Mouse (Mus musculus) intestine, embryonic 16.5 days (tissue): ENCODE measurements around the gene Fzd2. TPM values are rescaled to one million over a fixed set of nuclear protein-coding genes. Genes with fewer than 3 reads are reported as not detected.

Experiments used
- ATAC-seq: fragments of 200-750 bp; cut with Nextera tagmentation; 2 replicates; pipeline ENCODE4 v1.8.0; 2017; ENCODE audit warnings: moderate TSS enrichment, moderate library complexity
- H3K27ac ChIP-seq: fragments of 300-500 bp; sonication (generic); 2 replicates; pipeline ENCODE4 v1.5.1; 2014; ENCODE audit warnings: mild to moderate bottlenecking, low read length
- H3K27me3 ChIP-seq: fragments of 300-500 bp; sonication (generic); replicated peaks from 2 replicates; pipeline ENCODE4 v1.6.1; 2014; ENCODE audit warnings: low read length, control low read depth, mixed read lengths; ENCODE audit not compliant: control insufficient read depth, insufficient read depth
- H3K36me3 ChIP-seq: fragments of 300-500 bp; sonication (generic); 2 replicates; pipeline ENCODE4 v1.6.1; 2014; ENCODE audit warnings: low read length, control low read depth; ENCODE audit not compliant: control insufficient read depth, insufficient read depth
- H3K4me1 ChIP-seq: fragments of 300-500 bp; sonication (generic); 2 replicates; pipeline ENCODE4 v1.6.1; 2014; ENCODE audit warnings: low read length, control low read depth, mixed read lengths; ENCODE audit not compliant: control insufficient read depth, insufficient read depth
- H3K4me2 ChIP-seq: fragments of 300-500 bp; sonication (generic); 2 replicates; pipeline ENCODE4 v1.6.1; 2014; ENCODE audit warnings: low read depth, low read length, control low read depth
- H3K4me3 ChIP-seq: fragments of 300-500 bp; sonication (generic); 2 replicates; pipeline ENCODE4 v1.5.1; 2014; ENCODE audit warnings: mild to moderate bottlenecking, low read length
- H3K9ac ChIP-seq: fragments of 300-500 bp; sonication (generic); 2 replicates; pipeline ENCODE4 v1.6.1; 2014; ENCODE audit warnings: low read depth, low read length
- H3K9me3 ChIP-seq: fragments of 300-500 bp; sonication (generic); 2 replicates; pipeline ENCODE4 v1.6.1; 2016; ENCODE audit warnings: low read length, control low read depth; ENCODE audit not compliant: control insufficient read depth
- WGBS: fragments of 180-500 bp; shearing (Covaris S2); extraction: QIAGEN DNeasy Blood & Tissue Kit; methylation state at CpG from one replicate; pipeline ENCODE4 v1.1.7; 2014; 5-methylcytosine and 5-hydroxymethylcytosine counted together
- polyA plus RNA-seq: library from polyadenylated mRNA; unstranded; fragments of >200 nt; fragmentation: Nextera tagmentation; extraction: Ambion mirVana; gene quantifications from 2 replicates; pipeline ENCODE4 v1.2.1, GENCODE M21; 2015

Fzd2 gene
- polyA plus RNA-seq, 1 experiment from 2014 or later = 9.4 TPM

DNA sequence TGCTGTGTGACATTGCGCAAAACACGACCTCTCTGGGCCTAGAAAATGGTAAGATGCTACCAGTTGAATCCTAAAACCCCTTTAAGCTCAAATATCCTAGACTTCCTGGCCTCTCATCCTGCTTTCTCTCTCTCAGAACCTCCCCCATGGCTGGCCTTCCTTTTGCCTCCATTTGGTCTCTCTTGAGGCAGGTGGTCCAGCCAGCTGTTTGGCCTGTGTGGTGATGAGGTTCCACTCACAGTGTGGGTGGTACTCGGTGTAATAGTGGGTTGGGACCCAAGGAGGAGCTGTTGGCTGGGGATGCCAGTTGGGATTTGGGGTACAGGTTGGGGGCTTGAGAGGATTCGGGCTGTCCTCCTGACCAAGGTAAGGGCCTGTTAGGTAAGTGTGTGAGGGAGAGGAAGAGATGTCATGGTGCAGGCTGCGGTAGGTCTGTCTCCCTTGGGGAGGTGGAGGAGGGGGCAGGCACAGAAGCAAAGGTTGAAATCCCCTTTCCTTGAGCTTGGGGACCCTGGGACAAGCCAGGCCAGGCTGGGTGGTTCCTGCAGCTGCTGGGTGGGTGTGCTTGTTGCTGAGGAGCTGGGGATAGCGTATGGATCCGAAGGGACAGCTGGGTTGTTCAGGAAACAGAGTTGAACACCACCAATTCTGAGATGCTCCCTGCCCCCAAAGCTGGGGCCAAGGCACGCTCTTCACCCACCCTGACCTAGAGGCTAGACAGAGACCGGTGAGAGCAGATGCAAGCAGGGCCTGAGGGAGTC lies 23.2 kb downstream of the Fzd2 start:
- 84% methylated on average over 9 of the region's 9 CpGs for WGBS
- H3K9ac ChIP-seq = no peak overlapping the region
- no peaks in the 10 kb centered on the region for H3K9me3 ChIP-seq
- no peak for ATAC-seq
- no peaks in the 10 kb centered on the region for H3K27me3 ChIP-seq
- H3K27ac ChIP-seq = no peak overlapping the region
- peaks cover 34% of the 10 kb centered on the region for H3K4me1 ChIP-seq
- no peak overlapping the region for H3K4me3 ChIP-seq
- no peak overlapping the region for H3K4me2 ChIP-seq
- H3K36me3 ChIP-seq = no peaks in the 10 kb centered on the region

DNA sequence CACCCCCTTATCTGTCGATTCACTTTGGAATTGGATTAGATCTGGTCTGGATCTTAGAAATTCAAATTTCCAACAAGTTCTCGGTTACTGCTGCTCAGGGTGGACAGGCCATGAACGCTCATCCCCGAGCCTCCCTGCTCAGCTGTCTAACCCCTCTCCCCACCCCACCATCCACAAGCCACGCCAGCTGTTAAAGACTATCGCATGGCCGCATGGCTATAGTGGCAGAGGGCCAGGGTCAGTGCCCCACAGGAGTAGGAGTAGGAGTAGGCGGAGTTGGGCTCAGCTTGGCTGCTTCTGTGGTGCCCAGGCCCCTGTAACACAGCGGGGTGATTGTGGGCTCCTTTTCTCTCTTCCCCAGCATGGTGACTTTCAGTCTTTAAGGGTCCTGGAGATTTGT lies 24.3 kb downstream of the Fzd2 start:
- H3K36me3 ChIP-seq = no peaks in the 10 kb centered on the region
- H3K4me1 ChIP-seq = peaks cover 44% of the 10 kb centered on the region
- H3K27ac ChIP-seq = no peak overlapping the region
- 68% methylated on average over 9 of the region's 9 CpGs for WGBS
- no peaks in the 10 kb centered on the region for H3K27me3 ChIP-seq
- no peak overlapping the region for H3K9ac ChIP-seq
- no peaks in the 10 kb centered on the region for H3K9me3 ChIP-seq
- no peak overlapping the region for H3K4me2 ChIP-seq
- no peak for ATAC-seq
- H3K4me3 ChIP-seq = no peak overlapping the region

DNA sequence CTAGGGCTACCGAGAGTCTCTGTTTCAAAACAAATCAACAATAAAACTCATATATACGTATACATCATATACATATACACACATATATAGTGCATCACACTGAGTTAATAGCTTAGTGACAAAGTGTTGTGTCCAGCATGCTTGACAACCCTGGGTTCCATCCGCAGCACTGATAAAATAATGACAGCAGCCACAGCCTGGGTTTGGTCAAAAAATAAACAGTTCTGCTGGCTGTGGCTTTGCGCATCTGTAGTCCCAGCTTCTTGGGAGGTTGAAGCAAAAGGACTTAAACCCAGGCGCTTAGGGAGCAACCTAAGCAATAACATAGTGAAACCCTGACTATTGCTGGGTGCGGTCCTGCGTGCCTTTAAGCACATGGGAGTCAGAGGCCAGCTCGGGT lies 25.2 kb downstream of the Fzd2 start:
- no peak overlapping the region for H3K4me2 ChIP-seq
- H3K4me3 ChIP-seq = no peak overlapping the region
- no peak overlapping the region for H3K9ac ChIP-seq
- ATAC-seq = no peak
- WGBS = 42% methylated on average over 8 of the region's 8 CpGs
- peaks cover 37% of the 10 kb centered on the region for H3K4me1 ChIP-seq
- no peaks in the 10 kb centered on the region for H3K27me3 ChIP-seq
- no peaks in the 10 kb centered on the region for H3K36me3 ChIP-seq
- no peaks in the 10 kb centered on the region for H3K9me3 ChIP-seq
- no peak overlapping the region; the same call in 1 of the 2 replicates for H3K27ac ChIP-seq

DNA sequence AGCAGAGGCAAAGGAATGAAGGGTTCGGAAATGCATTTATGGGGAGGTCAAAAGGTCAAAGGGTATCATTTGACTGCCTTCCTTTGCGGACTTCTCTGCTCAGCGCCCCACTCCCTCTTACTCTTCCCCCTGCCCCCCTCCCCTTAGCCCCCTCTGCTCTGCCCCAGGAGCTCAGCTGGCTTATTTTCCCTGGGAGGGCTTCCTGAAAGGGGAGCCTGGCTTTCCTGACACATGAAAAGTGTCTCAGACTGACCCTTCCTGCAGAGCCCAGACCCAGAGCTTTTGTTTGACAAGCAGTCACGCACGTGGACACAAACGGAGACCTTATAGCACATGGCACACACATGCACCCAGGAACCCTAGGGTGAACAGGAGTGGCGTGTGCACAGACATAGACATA lies 26.5 kb downstream of the Fzd2 start:
- H3K9ac ChIP-seq = no peak overlapping the region
- no peak overlapping the region for H3K4me2 ChIP-seq
- no peak overlapping the region for H3K27ac ChIP-seq
- no peaks in the 10 kb centered on the region for H3K27me3 ChIP-seq
- no peak for ATAC-seq
- H3K9me3 ChIP-seq = no peaks in the 10 kb centered on the region
- peaks cover 28% of the 10 kb centered on the region for H3K4me1 ChIP-seq
- WGBS = 26% methylated on average over 7 of the region's 7 CpGs
- no peak overlapping the region for H3K4me3 ChIP-seq
- H3K36me3 ChIP-seq = no peaks in the 10 kb centered on the region

DNA sequence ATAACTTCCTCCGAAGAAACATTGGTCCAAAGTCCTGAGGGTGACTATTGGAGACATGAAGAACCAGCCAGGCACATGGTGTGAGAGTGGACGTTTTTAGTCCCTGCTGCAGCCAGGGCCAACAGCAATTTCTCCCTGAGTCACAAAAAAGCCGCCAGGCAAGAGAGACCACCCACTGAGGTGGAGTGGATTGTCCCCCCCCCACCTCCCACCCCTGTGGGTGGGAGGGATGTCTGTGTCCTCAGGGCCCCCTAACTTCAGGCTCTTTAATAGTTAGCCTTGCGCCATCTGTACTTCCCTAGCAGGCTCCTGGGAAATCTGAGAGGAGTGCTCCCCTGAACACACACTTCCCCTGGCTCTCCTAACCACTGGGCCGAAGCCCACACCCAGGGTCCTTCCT lies 27.0 kb downstream of the Fzd2 start:
- Histone ChIP-seq H3K4me1 (peaks cover 28% of the 10 kb centered on the region), H3K36me3 (no peaks in the 10 kb centered on the region), H3K27me3 (no peaks in the 10 kb centered on the region), H3K9me3 (no peaks in the 10 kb centered on the region), H3K4me2 (no peak overlapping the region), H3K4me3 (no peak overlapping the region), H3K27ac (no peak overlapping the region), H3K9ac (no peak overlapping the region)
- WGBS = 48% methylated on average over 5 of the region's 5 CpGs
- peak; percentile 33; the same call in 1 of the 2 replicates for ATAC-seq

DNA sequence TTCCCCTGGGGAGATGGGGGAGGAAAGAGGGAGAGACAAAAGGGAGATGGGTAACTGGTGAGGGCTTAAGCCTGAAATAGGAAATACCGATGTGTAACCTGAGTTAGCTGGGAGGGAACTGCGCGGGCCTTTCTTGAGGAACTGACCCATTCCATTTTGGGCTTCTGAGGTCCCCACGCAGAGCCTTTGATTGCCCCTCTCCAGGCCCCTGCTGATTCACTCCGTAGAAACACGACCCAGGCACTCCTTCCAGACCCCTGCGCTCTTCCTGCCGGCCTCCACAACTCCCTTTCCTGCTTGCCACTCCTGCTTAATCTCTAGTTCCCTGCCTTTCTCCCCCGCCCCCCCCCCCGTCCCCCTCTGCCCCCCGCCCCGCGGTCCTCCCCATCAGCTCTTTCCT lies 28.5 kb downstream of the Fzd2 start:
- Histone ChIP-seq H3K4me1 (peaks cover 32% of the 10 kb centered on the region), H3K27me3 (no peaks in the 10 kb centered on the region), H3K4me2 (peak overlapping the region; percentile 41; the same call in 1 of the 2 replicates), H3K9ac (no peak overlapping the region), H3K27ac (no peak overlapping the region), H3K4me3 (no peak overlapping the region), H3K36me3 (no peaks in the 10 kb centered on the region), H3K9me3 (no peaks in the 10 kb centered on the region)
- ATAC-seq = no peak
- WGBS = 12% methylated on average over 12 of the region's 13 CpGs

DNA sequence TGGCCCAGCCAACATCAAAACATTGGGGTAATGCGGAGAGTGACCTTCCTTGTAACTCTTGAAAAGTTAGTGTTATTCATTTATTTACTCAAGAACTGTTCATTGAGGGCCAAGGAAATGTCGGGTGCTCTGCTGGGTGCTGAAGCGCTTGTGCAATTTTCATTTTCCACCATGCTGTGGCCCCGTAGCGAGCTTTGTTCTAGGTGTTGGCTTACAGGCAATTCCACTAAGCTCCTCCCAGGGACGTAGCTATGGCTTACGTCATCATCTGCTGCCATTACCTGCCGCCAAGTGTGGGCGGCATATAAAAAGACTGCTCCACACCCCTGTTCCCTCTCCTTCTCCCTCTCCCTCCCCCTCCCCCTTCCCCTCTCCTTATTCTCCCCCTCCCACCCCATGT lies 29.2 kb downstream of the Fzd2 start:
- Histone ChIP-seq H3K27ac (no peak overlapping the region), H3K9me3 (no peaks in the 10 kb centered on the region), H3K4me3 (peak overlapping the region; percentile 9), H3K27me3 (no peaks in the 10 kb centered on the region), H3K4me2 (peak overlapping the region; percentile 41), H3K9ac (no peak overlapping the region; the same call in 1 of the 2 replicates), H3K36me3 (no peaks in the 10 kb centered on the region), H3K4me1 (peaks cover 32% of the 10 kb centered on the region)
- ATAC-seq = peak; percentile 81
- WGBS = 18% methylated on average over 9 of the region's 9 CpGs

DNA sequence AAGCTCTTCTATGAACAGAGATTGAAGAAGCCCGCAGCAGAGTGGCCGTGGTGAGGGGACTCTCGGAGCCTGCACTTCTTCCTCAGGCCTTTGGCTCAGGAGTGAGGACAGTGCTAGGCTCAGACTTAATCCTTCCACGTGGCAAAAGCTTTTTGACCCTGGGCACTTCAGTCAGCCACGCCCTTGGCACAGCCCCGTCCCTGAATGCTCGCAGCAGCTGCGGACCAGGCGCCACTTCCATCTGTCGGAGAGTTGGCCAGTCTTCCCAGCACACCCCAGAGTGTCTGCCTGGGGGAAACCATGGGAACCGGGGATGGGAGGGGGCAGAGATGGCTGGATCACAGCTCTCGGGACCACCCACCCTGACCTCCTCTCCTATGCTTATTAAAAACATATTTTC lies 32.7 kb downstream of the Fzd2 start:
- H3K27ac ChIP-seq = no peak overlapping the region
- no peaks in the 10 kb centered on the region for H3K9me3 ChIP-seq
- no peaks in the 10 kb centered on the region for H3K27me3 ChIP-seq
- WGBS = 45% methylated on average over 12 of the region's 12 CpGs
- no peaks in the 10 kb centered on the region for H3K36me3 ChIP-seq
- H3K9ac ChIP-seq = no peak overlapping the region; the same call in 1 of the 2 replicates
- H3K4me3 ChIP-seq = no peak overlapping the region
- H3K4me1 ChIP-seq = peaks cover 18% of the 10 kb centered on the region
- peak; percentile 46; the same call in 1 of the 2 replicates for ATAC-seq
- no peak overlapping the region for H3K4me2 ChIP-seq

DNA sequence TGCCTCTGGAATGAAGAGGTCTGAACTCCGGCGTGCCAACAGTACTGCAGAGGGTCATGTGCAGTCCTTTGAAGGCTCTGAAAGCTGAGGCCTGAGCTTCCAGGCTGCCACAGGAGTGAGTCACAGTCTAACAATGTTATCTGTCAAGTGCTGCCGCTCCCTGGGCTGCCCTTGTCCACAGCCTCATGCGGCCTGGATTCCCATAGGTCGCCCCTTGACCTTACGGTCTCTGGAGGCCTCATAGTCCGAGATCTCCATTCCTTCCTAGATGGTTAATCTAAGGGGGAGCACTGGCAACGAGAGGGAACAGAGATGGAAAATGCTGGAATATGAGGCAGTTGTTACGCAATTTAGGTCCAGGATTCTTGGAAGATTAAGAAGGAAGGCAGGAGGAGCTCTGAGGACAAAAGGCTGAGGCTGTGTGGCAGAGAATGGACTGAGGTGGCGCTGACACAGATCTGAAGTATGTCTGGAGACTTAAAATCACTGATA lies 39.7 kb downstream of the Fzd2 start:
- 34% methylated on average over 10 of the region's 10 CpGs for WGBS
- H3K4me3 ChIP-seq = no peak overlapping the region
- peak overlapping the region; percentile 4; the same call in 1 of the 2 replicates for H3K9ac ChIP-seq
- peaks cover 5% of the 10 kb centered on the region; the same call in 1 of the 2 replicates for H3K4me1 ChIP-seq
- ATAC-seq = peak; percentile 97
- peak overlapping the region; percentile 49 for H3K27ac ChIP-seq
- H3K36me3 ChIP-seq = no peaks in the 10 kb centered on the region
- no peak overlapping the region for H3K4me2 ChIP-seq
- no peaks in the 10 kb centered on the region for H3K27me3 ChIP-seq
- no peaks in the 10 kb centered on the region for H3K9me3 ChIP-seq
